Mouse (Mus musculus): ENCODE data around the gene D930048N14Rik. TPM values are rescaled to one million over a fixed set of nuclear protein-coding genes. Genes with fewer than 3 reads are reported as not detected.
A peak's percentile ranks its signal among the peaks of the same experiment; 100 is the strongest.

The D930048N14Rik gene
- polyA plus RNA-seq, 1 experiment from 2014 or later: 3.9 TPM

- Histone ChIP-seq H3K36me3 (peaks cover 10% of the 10 kb centered on the region), H3K27me3 (peaks cover 3% of the 10 kb centered on the region; the same call in 1 of the 2 replicates), H3K9ac (no peak overlapping the region), H3K4me2 (no peak overlapping the region), H3K9me3 (no peaks in the 10 kb centered on the region), H3K4me3 (no peak overlapping the region), H3K4me1 (peaks cover 58% of the 10 kb centered on the region), H3K27ac (peak overlapping the region; percentile 29; the same call in 1 of the 2 replicates)
- 50% methylated on average over 13 of the region's 13 CpGs for WGBS
- no peak for ATAC-seq (ENCODE audit: borderline replicate concordance, extremely low read depth, low FRiP score, low TSS enrichment)
Measured at GRCm38 (mm10) chr11:51645293-51645692, 5.5 kb upstream of the D930048N14Rik start.

- peak overlapping the region; percentile 49 for H3K27ac ChIP-seq
- H3K4me2 ChIP-seq: peak overlapping the region; percentile 34
- peaks cover 52% of the 10 kb centered on the region for H3K4me1 ChIP-seq
- H3K27me3 ChIP-seq: peaks cover 3% of the 10 kb centered on the region; the same call in 1 of the 2 replicates
- no peak for ATAC-seq (ENCODE audit: borderline replicate concordance, extremely low read depth, low FRiP score, low TSS enrichment)
- peaks cover 10% of the 10 kb centered on the region for H3K36me3 ChIP-seq
- WGBS: 70% methylated on average over 7 of the region's 7 CpGs
- no peak overlapping the region for H3K4me3 ChIP-seq
- no peak overlapping the region for H3K9ac ChIP-seq
- H3K9me3 ChIP-seq: no peaks in the 10 kb centered on the region
Measured at GRCm38 (mm10) chr11:51646245-51646644, 4.5 kb upstream of the D930048N14Rik start.

GRCm38 (mm10) chr11:51646751-51647667 lies 3.7 kb upstream of the D930048N14Rik start:
- no peak overlapping the region for H3K9ac ChIP-seq
- ATAC-seq (ENCODE audit: borderline replicate concordance, extremely low read depth, low FRiP score, low TSS enrichment): peak; percentile 21; the same call in 1 of the 2 replicates
- peaks cover 10% of the 10 kb centered on the region for H3K36me3 ChIP-seq
- 64% methylated on average over 15 of the region's 15 CpGs for WGBS
- peak overlapping the region; percentile 20 for H3K4me3 ChIP-seq
- H3K27ac ChIP-seq: peak overlapping the region; percentile 79
- no peaks in the 10 kb centered on the region for H3K9me3 ChIP-seq
- H3K4me2 ChIP-seq: peak overlapping the region; percentile 92
- peaks cover 52% of the 10 kb centered on the region for H3K4me1 ChIP-seq
- peaks cover 3% of the 10 kb centered on the region; the same call in 1 of the 2 replicates for H3K27me3 ChIP-seq

GRCm38 (mm10) chr11:51648566-51648965 lies 2.2 kb upstream of the D930048N14Rik start:
- 19% methylated on average over 3 of the region's 3 CpGs for WGBS
- ATAC-seq (ENCODE audit: borderline replicate concordance, extremely low read depth, low FRiP score, low TSS enrichment): no peak
- H3K4me2 ChIP-seq: peak overlapping the region; percentile 92

GRCm38 (mm10) chr11:51649111-51649888 lies 1.5 kb upstream of the D930048N14Rik start:
- H3K4me3 ChIP-seq: peak overlapping the region; percentile 65
- H3K4me1 ChIP-seq: peaks cover 43% of the 10 kb centered on the region
- H3K27me3 ChIP-seq: peaks cover 3% of the 10 kb centered on the region; the same call in 1 of the 2 replicates
- peak overlapping the region; percentile 92 for H3K4me2 ChIP-seq
- peak overlapping the region; percentile 66 for H3K9ac ChIP-seq
- H3K36me3 ChIP-seq: peaks cover 5% of the 10 kb centered on the region; the same call in 1 of the 2 replicates
- H3K27ac ChIP-seq: peak overlapping the region; percentile 66
- no peaks in the 10 kb centered on the region for H3K9me3 ChIP-seq
- WGBS: 43% methylated on average over 11 of the region's 11 CpGs
- no peak for ATAC-seq (ENCODE audit: borderline replicate concordance, extremely low read depth, low FRiP score, low TSS enrichment)

More at GRCm38 (mm10) chr11:51648566-51648965, 2.2 kb upstream of the D930048N14Rik start:
- no peaks in the 10 kb centered on the region for H3K9me3 ChIP-seq
- peak overlapping the region; percentile 65 for H3K4me3 ChIP-seq
- peak overlapping the region; percentile 66 for H3K27ac ChIP-seq
- peaks cover 5% of the 10 kb centered on the region; the same call in 1 of the 2 replicates for H3K36me3 ChIP-seq
- peaks cover 46% of the 10 kb centered on the region for H3K4me1 ChIP-seq
- H3K9ac ChIP-seq: peak overlapping the region; percentile 66; the same call in 1 of the 2 replicates
- H3K27me3 ChIP-seq: peaks cover 3% of the 10 kb centered on the region; the same call in 1 of the 2 replicates

DNA sequence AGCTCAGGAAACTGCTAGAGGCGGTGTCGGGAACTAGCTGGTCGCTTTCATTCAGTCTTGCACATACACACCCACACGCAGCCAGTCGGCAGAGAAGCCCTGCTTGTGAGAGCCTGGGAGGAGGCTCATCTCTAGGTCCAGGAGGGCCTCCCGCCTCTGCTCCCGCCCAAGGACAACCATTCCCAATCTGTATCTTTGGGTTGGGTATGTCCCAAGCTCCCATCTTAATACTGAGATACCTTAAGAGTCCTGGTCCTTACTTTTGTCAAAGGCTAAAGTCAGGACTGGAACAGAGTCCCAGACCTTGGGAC lies 910 bp upstream of the D930048N14Rik start:
- H3K27me3 ChIP-seq: peaks cover 3% of the 10 kb centered on the region; the same call in 1 of the 2 replicates
- peak overlapping the region; percentile 66 for H3K9ac ChIP-seq
- WGBS: 3% methylated on average over 7 of the region's 7 CpGs
- no peak for ATAC-seq (ENCODE audit: borderline replicate concordance, extremely low read depth, low FRiP score, low TSS enrichment)
- peak overlapping the region; percentile 66 for H3K27ac ChIP-seq
- no peaks in the 10 kb centered on the region for H3K9me3 ChIP-seq
- H3K4me1 ChIP-seq: peaks cover 37% of the 10 kb centered on the region
- peak overlapping the region; percentile 92 for H3K4me2 ChIP-seq
- peak overlapping the region; percentile 65 for H3K4me3 ChIP-seq
- peaks cover 2% of the 10 kb centered on the region; the same call in 1 of the 2 replicates for H3K36me3 ChIP-seq

DNA sequence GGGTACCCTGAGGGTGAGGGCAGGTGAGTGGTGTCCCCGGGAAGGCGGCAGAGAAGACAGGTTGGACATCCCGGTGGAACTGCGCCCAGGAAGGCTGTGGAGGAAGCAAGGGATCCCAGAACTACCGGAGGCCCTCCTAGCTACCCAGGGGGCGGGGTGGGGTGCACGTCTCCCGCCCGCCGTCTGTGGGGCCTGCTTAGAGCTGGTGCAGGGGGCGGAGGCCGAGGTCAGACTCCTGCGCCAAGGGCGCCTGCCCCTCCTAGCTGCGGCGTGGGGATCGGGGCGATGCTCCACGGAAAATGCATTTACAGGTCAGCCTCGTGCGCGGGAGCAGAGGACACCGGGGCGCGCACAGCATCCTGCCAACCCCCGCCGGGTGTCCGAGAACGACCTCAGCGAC lies 493 bp upstream of the D930048N14Rik start:
- H3K9me3 ChIP-seq: no peaks in the 10 kb centered on the region
- H3K27me3 ChIP-seq: peaks cover 3% of the 10 kb centered on the region; the same call in 1 of the 2 replicates
- 2% methylated on average over 30 of the region's 30 CpGs for WGBS
- no peaks in the 10 kb centered on the region for H3K36me3 ChIP-seq
- H3K4me1 ChIP-seq: peaks cover 33% of the 10 kb centered on the region
- H3K9ac ChIP-seq: peak overlapping the region; percentile 66
- ATAC-seq (ENCODE audit: borderline replicate concordance, extremely low read depth, low FRiP score, low TSS enrichment): peak; percentile 16; the same call in 1 of the 2 replicates
- H3K27ac ChIP-seq: peak overlapping the region; percentile 66
- H3K4me2 ChIP-seq: peak overlapping the region; percentile 92
- H3K4me3 ChIP-seq: peak overlapping the region; percentile 65

DNA sequence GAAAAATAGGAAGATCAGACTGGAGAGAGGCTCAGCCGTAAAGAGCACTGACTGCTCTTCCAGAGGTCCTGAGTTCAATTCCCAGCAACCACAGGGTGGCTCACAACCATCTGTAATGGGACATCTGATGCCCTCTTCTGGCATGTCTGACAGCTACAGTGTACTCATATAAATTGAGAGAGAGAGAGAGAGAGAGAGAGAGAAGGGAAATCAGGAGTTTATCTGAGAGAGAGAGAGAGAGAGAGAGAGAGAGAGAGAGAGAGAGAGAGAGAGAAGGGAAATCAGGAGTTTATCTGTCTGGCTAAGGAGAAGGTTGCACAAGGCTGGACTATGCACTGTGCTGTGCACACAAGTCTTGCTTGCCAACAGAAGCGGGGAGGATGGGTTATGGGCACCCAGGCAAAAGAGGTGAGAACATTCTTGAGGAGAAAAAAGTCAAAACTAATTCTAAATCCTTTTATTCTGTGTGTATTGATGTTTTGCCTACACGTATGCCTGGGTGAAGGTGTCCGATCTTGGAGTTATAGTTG lies 2.2 kb downstream of the D930048N14Rik start:
- Histone ChIP-seq H3K27ac (no peak overlapping the region), H3K9ac (no peak overlapping the region), H3K36me3 (no peaks in the 10 kb centered on the region), H3K9me3 (no peaks in the 10 kb centered on the region), H3K4me3 (no peak overlapping the region), H3K4me1 (peaks cover 31% of the 10 kb centered on the region), H3K27me3 (peaks cover 3% of the 10 kb centered on the region; the same call in 1 of the 2 replicates), H3K4me2 (no peak overlapping the region)
- WGBS: 85% methylated on average over 4 of the region's 4 CpGs
- ATAC-seq (ENCODE audit: borderline replicate concordance, extremely low read depth, low FRiP score, low TSS enrichment): no peak

DNA sequence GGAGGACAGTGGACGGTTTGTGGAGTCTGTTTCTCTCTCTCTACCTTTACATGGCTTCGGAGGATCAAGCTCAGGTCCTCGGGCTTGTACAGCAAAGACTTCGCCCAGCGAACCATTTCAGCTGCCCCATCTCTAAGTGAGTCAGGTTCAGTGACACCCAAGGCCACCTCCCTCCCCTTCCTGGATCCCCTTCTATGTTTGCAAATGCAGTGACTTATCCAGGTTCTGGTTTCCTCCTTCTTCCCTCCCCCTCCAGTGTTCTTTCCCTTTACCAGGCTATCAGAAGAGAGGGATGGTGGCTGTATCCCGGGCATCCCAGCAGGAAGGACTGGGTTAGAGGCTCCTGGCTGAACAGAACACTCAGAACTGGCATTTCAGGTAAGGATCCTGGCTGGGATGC lies 3.0 kb downstream of the D930048N14Rik start:
- WGBS: 79% methylated on average over 6 of the region's 6 CpGs
- no peaks in the 10 kb centered on the region for H3K9me3 ChIP-seq
- H3K9ac ChIP-seq: no peak overlapping the region

DNA sequence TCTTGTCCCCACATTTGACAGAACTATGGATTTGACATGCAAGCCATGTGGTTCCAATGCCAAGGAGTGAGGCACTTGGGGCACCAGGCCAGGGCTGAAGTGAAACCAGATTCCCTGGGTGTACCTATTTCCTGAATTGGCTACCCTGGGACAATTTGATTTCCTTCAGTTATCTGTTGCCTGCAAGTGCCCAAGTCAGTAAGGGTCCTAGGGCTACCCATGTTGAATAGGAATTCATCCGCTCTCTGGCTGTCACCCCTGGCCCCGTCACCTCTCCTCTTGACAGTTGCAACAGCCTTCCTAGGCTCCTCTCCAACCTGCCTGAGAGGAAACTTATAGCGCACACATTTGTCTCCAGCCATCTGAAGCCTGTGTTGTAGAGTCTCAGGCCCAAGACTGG lies 4.1 kb downstream of the D930048N14Rik start:
- H3K9ac ChIP-seq: no peak overlapping the region
- ATAC-seq (ENCODE audit: borderline replicate concordance, extremely low read depth, low FRiP score, low TSS enrichment): no peak
- no peaks in the 10 kb centered on the region for H3K27me3 ChIP-seq
- no peak overlapping the region for H3K27ac ChIP-seq
- H3K36me3 ChIP-seq: no peaks in the 10 kb centered on the region
- H3K4me2 ChIP-seq: no peak overlapping the region
- H3K4me3 ChIP-seq: no peak overlapping the region
- H3K4me1 ChIP-seq: peaks cover 24% of the 10 kb centered on the region; the same call in 1 of the 2 replicates
- 84% methylated on average over 3 of the region's 3 CpGs for WGBS
- no peaks in the 10 kb centered on the region for H3K9me3 ChIP-seq

More for the DNA sequence above, 3.0 kb downstream of the D930048N14Rik start:
- H3K36me3 ChIP-seq: no peaks in the 10 kb centered on the region
- no peak for ATAC-seq (ENCODE audit: borderline replicate concordance, extremely low read depth, low FRiP score, low TSS enrichment)
- peaks cover 3% of the 10 kb centered on the region; the same call in 1 of the 2 replicates for H3K27me3 ChIP-seq
- no peak overlapping the region for H3K4me2 ChIP-seq
- H3K27ac ChIP-seq: no peak overlapping the region
- H3K4me3 ChIP-seq: no peak overlapping the region
- peaks cover 31% of the 10 kb centered on the region for H3K4me1 ChIP-seq

DNA sequence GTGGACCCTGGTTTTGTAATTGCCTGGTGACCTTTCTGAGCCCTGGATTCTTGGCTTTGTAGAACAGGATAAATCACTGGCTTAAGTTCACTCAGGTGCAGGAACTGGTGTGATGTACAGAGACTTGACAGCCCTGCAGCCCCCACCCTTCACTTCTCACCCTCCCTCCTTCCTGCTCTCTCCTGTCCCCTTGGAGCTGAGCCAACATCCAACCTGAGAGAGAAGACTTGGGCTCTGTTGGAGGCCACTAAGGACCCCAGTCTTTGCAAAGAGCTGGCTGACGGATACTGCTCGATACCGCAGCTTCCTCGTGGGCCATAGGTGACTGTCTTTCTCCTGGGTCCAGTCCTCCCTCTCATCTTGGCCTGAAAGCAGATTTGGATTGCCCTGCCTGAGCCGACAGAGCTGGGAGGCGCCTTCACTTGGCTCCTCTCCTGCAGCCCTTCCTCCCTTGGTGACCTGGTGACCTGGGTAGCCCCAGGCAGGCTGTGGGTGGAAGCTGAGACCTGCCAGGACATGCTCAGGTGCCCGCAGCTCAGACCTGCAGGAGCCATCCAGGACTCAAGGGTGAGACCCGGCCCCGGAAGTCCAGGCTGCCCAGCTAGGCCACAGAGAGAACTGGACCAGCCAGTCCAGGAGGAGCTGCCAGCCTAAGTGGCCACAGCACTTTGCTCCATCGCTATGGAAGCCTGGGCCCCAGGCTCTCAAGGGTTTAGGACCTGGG lies 6.2 kb downstream of the D930048N14Rik start:
- WGBS: 54% methylated on average over 10 of the region's 10 CpGs
- Histone ChIP-seq H3K4me1 (peaks cover 19% of the 10 kb centered on the region; the same call in 1 of the 2 replicates), H3K36me3 (no peaks in the 10 kb centered on the region), H3K4me2 (no peak overlapping the region), H3K27ac (no peak overlapping the region), H3K9ac (no peak overlapping the region), H3K4me3 (no peak overlapping the region), H3K9me3 (no peaks in the 10 kb centered on the region), H3K27me3 (no peaks in the 10 kb centered on the region)
- ATAC-seq (ENCODE audit: borderline replicate concordance, extremely low read depth, low FRiP score, low TSS enrichment): no peak; the same call in 1 of the 2 replicates
